Mouse (Mus musculus): Measurements from ENCODE around the gene Gabarapl2.

DNA sequence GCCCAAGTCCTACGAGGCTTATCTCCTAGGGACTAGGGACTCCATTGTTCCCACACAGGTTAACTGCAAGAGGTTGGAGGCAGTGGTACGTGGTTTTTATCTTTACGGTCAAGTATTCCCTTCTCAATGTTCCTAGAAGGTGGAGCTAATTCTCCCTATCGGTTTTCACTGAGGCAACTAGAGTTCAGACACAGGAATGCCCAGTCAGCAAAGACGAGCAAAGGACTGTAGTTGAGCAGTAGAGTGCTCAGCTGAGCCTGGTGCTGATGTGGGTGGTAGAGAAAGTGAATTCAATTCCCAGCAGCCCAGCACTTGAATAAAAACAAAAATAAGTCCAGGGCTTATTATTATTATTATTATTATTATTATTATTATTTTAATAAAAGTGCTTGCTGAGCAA, 47.9 kb upstream of the Gabarapl2 start:
- TF ChIP-seq CTCF (IDR thresholded peaks at IDR 0.05; ENCODE audit: control insufficient read depth, insufficient read depth, insufficient read length) (no peak), MAX (IDR thresholded peaks at IDR 0.05) (no peak), CEBPB (IDR thresholded peaks at IDR 0.05; ENCODE audit: low read depth) (no peak), FOSL1 (IDR thresholded peaks at IDR 0.05; ENCODE audit: insufficient read depth, low read length, poor library complexity, severe bottlenecking) (no peak), USF1 (IDR thresholded peaks at IDR 0.05; ENCODE audit: low read depth) (no peak), MYOD1 (IDR thresholded peaks at IDR 0.05; ENCODE audit: control insufficient read depth, insufficient read length, low read depth) (no peak), MYOG (IDR thresholded peaks at IDR 0.05; ENCODE audit: control insufficient read depth, extremely low read depth, insufficient read length) (no peak)
